Mouse (Mus musculus) bone marrow macrophage, adult 2 months (primary cell): Measurements from ENCODE around the gene Ankrd10.

Experiments
- CTCF ChIP-seq: IDR thresholded peaks from 2 replicates; pipeline ENCODE4 v1.5.1; 2012; ENCODE audit warnings: low read depth, mild to moderate bottlenecking, low read length, moderate library complexity
- POLR2A ChIP-seq: IDR thresholded peaks from 2 replicates; pipeline ENCODE4 v1.6.1; 2012; ENCODE audit warnings: mild to moderate bottlenecking, low read depth, low read length, borderline replicate concordance

GRCm38 (mm10) chr8:11640606-11641005 lies 5.0 kb upstream of the Ankrd10 start:
- TF ChIP-seq POLR2A = no peak
- TF ChIP-seq CTCF = no peak
